Mouse (Mus musculus) intestine, embryonic 14.5 days (tissue): ENCODE results near the gene Prkcz. TPM values are rescaled to one million over a fixed set of nuclear protein-coding genes. Genes with fewer than 3 reads are reported as not detected.

Experiments used
- ATAC-seq: fragments of 200-750 bp; cut with Nextera tagmentation; replicated peaks from 2 replicates; pipeline ENCODE4 v1.8.0; 2017; ENCODE audit warnings: low read depth, moderate number of reproducible peaks, moderate TSS enrichment, moderate library complexity; ENCODE audit not compliant: low FRiP score, low TSS enrichment
- DNase-seq: peaks from one replicate; pipeline ENCODE4 v3.0.0-alpha.2; 2018; ENCODE audit warnings: low spot score
- H3K27ac ChIP-seq: fragments of 300-500 bp; sonication (generic); 2 replicates; pipeline ENCODE4 v1.5.1; 2014; ENCODE audit warnings: low read depth, mild to moderate bottlenecking, control low read depth
- H3K27me3 ChIP-seq: fragments of 300-500 bp; sonication (generic); replicated peaks from 2 replicates; pipeline ENCODE4 v1.6.1; 2014; ENCODE audit warnings: low read length, control low read depth; ENCODE audit not compliant: control insufficient read depth, insufficient read depth
- H3K36me3 ChIP-seq: fragments of 300-500 bp; sonication (generic); 2 replicates; pipeline ENCODE4 v1.6.1; 2014; ENCODE audit warnings: low read length, control low read depth; ENCODE audit not compliant: control insufficient read depth, insufficient read depth
- H3K4me1 ChIP-seq: fragments of 300-500 bp; sonication (generic); replicated peaks from 2 replicates; pipeline ENCODE4 v1.6.1; 2014; ENCODE audit warnings: low read length, control low read depth, mixed read lengths; ENCODE audit not compliant: control insufficient read depth, insufficient read depth
- H3K4me2 ChIP-seq: fragments of 300-500 bp; sonication (generic); 2 replicates; pipeline ENCODE4 v1.6.1; 2014; ENCODE audit warnings: low read length
- H3K4me3 ChIP-seq: fragments of 300-500 bp; sonication (generic); 2 replicates; pipeline ENCODE4 v1.5.1; 2014; ENCODE audit warnings: low read depth, low read length, control low read depth, mixed read lengths
- H3K9ac ChIP-seq: fragments of 300-500 bp; sonication (generic); 2 replicates; pipeline ENCODE4 v1.6.1; 2014; ENCODE audit warnings: mild to moderate bottlenecking, low read length
- H3K9me3 ChIP-seq: fragments of 300-500 bp; sonication (generic); 2 replicates; pipeline ENCODE4 v1.6.1; 2016; ENCODE audit warnings: low read length, control low read depth; ENCODE audit not compliant: control insufficient read depth
- WGBS: fragments of 180-500 bp; shearing (Covaris S2); extraction: QIAGEN DNeasy Blood & Tissue Kit; methylation state at CpG from one replicate; pipeline ENCODE4 v1.1.7; 2014; 5-methylcytosine and 5-hydroxymethylcytosine counted together
- polyA plus RNA-seq: library from polyadenylated mRNA; unstranded; fragments of >200 nt; fragmentation: Nextera tagmentation; extraction: Ambion mirVana; gene quantifications from 2 replicates; pipeline ENCODE4 v1.2.1, GENCODE M21; 2014

Prkcz gene
- polyA plus RNA-seq, 1 experiment from 2014 or later = 24.1 TPM

DNA sequence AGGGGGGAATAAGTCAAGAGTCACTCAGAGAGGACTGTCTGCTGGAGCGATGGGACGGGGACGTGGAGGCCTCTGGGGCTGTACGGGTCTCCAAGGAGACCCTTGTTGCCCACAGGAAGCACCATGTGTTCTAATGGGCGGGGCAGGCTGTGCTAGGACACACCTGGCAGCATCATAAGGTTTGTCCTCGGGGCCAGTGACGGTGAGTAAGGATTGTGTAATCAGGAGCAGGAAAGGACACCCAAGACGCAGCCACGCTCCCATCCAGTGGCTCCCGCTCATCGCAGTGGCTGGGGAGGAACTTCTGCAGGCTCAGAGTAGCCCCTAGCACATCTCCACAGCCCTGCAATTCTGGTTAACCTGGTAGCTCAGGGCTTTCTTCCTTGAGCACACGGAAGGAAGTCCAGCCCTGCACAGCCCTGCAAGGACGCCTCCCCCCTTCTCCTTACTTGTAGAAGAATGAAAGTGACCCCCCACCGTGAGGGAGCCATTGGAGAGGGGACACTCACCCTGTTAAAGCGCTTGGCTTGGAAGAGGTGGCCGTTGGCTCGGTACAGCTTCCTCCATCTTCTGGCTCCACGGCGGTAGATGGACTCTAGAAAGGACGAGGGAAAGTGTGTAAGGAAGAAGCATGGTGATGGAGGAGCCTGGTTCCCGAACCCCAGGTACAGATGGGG, 60.6 kb downstream of the Prkcz start:
- ATAC-seq = no peak
- Histone ChIP-seq H3K4me2 (no peak overlapping the region), H3K4me1 (no peaks in the 10 kb centered on the region), H3K27me3 (no peaks in the 10 kb centered on the region), H3K9me3 (no peaks in the 10 kb centered on the region), H3K36me3 (no peaks in the 10 kb centered on the region), H3K4me3 (no peak overlapping the region), H3K9ac (no peak overlapping the region), H3K27ac (no peak overlapping the region)
- no peak for DNase-seq
- WGBS = 79% methylated on average over 21 of the region's 21 CpGs

DNA sequence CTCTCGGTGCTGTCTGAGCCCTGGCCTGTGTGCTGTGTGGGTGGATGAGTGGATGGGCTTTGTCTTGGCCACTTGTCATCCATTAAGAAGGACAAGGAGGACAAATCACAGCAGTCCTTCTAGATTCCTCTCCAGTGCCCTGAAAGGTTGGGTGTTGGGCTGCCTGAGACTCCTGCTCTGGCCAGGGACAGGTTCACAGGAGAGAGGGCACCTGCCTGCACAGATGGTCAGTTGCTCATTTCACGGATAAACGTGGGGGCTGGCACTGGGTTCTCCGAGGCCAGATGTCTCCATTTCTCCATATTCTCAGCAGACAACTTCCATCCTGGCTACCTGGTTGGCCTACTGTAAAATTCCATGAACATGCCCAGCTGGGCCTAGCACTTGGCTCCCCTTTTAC, 62.3 kb downstream of the Prkcz start:
- Histone ChIP-seq H3K27ac (no peak overlapping the region), H3K36me3 (no peaks in the 10 kb centered on the region), H3K27me3 (no peaks in the 10 kb centered on the region), H3K9me3 (no peaks in the 10 kb centered on the region), H3K9ac (no peak overlapping the region), H3K4me2 (no peak overlapping the region), H3K4me3 (no peak overlapping the region), H3K4me1 (no peaks in the 10 kb centered on the region)
- DNase-seq (no peak), ATAC-seq (no peak)
- 86% methylated on average over 4 of the region's 4 CpGs for WGBS

DNA sequence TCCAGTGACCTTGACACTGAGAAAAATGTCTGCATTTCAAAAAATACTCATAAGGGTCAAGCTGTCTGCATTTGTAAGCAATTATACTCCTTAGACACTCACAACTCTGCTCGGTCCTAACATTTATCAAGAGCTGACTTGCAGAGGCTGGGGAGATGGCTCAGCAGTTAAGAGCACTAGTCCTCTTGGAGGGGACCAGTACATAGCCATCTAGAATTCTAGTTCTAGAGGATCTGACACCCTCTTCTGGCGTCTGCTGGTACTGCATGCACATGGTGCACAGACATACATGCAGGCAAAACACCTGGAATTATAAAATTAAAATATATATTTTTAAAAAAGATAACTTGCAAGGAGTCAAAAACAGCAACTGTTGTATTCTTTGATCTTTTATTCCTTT, 64.1 kb downstream of the Prkcz start:
- H3K27me3 ChIP-seq = no peaks in the 10 kb centered on the region
- ATAC-seq (no peak), DNase-seq (no peak)
- no peak overlapping the region for H3K4me3 ChIP-seq
- H3K27ac ChIP-seq = no peak overlapping the region
- H3K36me3 ChIP-seq = no peaks in the 10 kb centered on the region
- no peak overlapping the region for H3K4me2 ChIP-seq
- 54% methylated on average over 2 of the region's 2 CpGs for WGBS
- no peaks in the 10 kb centered on the region for H3K9me3 ChIP-seq
- H3K9ac ChIP-seq = no peak overlapping the region
- H3K4me1 ChIP-seq = no peaks in the 10 kb centered on the region

DNA sequence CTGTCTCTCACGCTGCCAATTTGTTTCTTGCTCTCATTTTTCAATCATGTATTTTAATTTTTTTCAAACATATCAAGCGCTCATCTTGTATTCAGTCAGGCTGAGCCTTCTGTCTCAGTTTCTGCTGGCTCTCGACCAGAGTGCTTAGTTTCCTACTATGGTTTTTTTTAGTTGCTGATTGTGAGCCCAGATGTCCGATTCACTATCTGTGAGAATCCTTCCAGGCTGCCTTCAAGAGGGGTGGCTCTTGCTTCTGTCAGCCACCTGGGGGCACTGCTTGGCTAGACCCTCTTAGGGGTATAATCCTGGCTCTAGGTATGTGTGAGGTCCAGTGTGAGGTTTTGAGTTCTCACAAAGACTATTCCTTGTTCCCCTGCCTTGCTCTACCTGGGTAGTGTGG, 65.2 kb downstream of the Prkcz start:
- ATAC-seq = no peak

DNA sequence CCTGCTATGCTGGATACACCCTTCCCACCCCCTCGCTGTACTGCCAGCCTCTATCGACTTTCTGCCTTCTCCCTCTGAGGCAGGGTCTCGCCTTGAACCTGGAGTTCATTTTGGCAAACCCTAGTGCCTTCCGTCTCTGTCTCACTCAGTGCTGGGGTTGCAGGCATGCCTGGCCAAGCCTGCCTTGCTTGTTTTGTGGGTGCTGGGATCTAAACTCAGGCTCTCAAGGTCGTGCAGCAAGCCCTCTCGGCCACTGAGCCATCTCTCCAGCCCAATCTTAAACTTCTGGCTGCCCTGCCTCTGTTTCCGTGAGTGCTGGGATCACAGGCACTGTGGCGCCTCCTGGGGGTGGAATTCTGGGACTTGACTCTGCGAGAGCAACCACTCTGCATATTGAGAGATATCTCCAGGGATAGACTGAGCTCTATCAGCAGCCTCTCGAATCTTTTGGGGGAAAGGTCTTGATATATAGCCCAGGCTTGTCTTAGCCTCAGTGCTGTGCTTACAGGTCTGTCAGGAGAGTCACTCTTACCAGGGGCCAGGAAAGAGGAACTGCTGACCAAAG, 66.1 kb downstream of the Prkcz start:
- Histone ChIP-seq H3K9me3 (no peaks in the 10 kb centered on the region), H3K4me2 (no peak overlapping the region), H3K27me3 (no peaks in the 10 kb centered on the region), H3K4me3 (no peak overlapping the region), H3K36me3 (no peaks in the 10 kb centered on the region), H3K9ac (no peak overlapping the region), H3K4me1 (no peaks in the 10 kb centered on the region), H3K27ac (no peak overlapping the region)
- 78% methylated on average over 10 of the region's 10 CpGs for WGBS
- ATAC-seq = no peak
- DNase-seq = no peak

More for the DNA sequence above, 65.2 kb downstream of the Prkcz start:
- 69% methylated on average over 4 of the region's 4 CpGs for WGBS
- Histone ChIP-seq H3K4me2 (no peak overlapping the region), H3K4me1 (no peaks in the 10 kb centered on the region), H3K9me3 (no peaks in the 10 kb centered on the region), H3K9ac (no peak overlapping the region), H3K4me3 (no peak overlapping the region), H3K27ac (no peak overlapping the region), H3K36me3 (no peaks in the 10 kb centered on the region), H3K27me3 (no peaks in the 10 kb centered on the region)
- DNase-seq = no peak

DNA sequence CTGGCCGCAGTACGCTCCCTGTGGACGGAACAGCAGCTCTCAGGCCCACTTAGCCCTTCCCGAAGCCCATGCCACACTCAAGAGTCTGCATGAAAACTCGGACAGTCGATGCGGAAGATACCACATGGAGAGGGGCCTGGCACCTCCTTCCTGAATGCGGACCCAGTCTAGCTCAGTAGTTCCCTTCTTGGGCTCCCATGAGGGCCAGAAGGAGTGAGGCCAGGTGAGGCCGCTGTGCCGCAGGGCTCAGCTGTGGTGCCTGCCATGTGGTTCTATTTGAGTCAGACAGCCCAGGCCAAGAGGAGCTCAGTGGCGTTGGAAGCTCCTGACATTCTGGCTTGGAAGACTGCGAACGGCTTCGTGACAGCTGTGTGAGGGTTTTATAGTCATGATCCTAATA, 66.8 kb downstream of the Prkcz start:
- no peak for ATAC-seq
- no peaks in the 10 kb centered on the region for H3K9me3 ChIP-seq
- no peaks in the 10 kb centered on the region for H3K4me1 ChIP-seq
- WGBS = 84% methylated on average over 14 of the region's 14 CpGs
- no peak overlapping the region for H3K4me3 ChIP-seq
- no peak overlapping the region for H3K4me2 ChIP-seq
- no peaks in the 10 kb centered on the region for H3K27me3 ChIP-seq
- no peak overlapping the region for H3K27ac ChIP-seq
- DNase-seq = no peak
- H3K36me3 ChIP-seq = no peaks in the 10 kb centered on the region
- H3K9ac ChIP-seq = no peak overlapping the region

DNA sequence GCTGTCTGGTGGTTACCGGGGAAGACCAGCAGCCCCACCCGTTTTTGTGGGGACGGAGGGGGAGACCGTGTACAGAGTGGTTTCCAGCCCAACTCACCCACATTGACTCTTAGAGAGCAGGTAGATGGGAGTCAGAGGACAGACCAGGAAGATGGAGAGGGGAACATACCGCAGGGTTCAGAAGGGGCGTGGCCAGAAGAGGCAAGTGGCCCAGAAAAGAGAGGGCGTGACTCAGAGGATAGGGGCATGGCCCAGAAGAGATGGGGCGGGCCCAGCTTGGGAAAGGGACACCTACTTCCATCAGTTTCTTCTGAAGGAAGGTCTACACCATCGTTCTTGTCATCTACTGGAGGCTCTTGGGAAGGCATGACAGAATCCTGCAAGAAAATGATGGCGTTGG, 68.3 kb downstream of the Prkcz start:
- H3K4me2 ChIP-seq = no peak overlapping the region
- no peak overlapping the region for H3K9ac ChIP-seq
- H3K9me3 ChIP-seq = no peaks in the 10 kb centered on the region
- H3K36me3 ChIP-seq = no peaks in the 10 kb centered on the region
- no peak for DNase-seq
- H3K27ac ChIP-seq = no peak overlapping the region
- no peaks in the 10 kb centered on the region for H3K4me1 ChIP-seq
- H3K27me3 ChIP-seq = no peaks in the 10 kb centered on the region
- ATAC-seq = no peak
- 85% methylated on average over 10 of the region's 10 CpGs for WGBS
- H3K4me3 ChIP-seq = no peak overlapping the region

DNA sequence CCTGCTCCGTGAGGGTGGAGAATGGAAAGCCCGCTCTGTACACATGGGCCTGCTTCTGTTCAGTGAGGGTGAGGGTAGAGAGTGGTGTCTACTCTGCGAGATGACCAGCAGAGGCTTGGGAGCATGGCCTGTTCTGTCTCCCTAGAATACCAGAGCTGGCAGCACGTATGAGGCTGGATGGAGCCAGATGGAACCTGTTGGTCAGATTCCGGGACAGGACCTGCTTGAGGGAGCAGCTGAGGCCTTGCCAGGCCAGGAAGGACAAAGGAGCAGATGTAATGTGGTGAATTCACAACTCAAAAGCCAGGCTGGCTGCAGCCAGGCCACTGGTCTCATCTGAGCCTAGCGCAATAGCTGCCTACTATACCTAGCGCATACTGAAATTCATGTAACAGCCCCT, 71.1 kb downstream of the Prkcz start:
- DNase-seq = no peak
- Histone ChIP-seq H3K36me3 (no peaks in the 10 kb centered on the region), H3K27me3 (no peaks in the 10 kb centered on the region), H3K4me1 (no peaks in the 10 kb centered on the region), H3K4me2 (no peak overlapping the region), H3K4me3 (no peak overlapping the region), H3K9me3 (no peaks in the 10 kb centered on the region), H3K9ac (no peak overlapping the region), H3K27ac (no peak overlapping the region)
- WGBS = 91% methylated on average over 7 of the region's 7 CpGs
- no peak for ATAC-seq

DNA sequence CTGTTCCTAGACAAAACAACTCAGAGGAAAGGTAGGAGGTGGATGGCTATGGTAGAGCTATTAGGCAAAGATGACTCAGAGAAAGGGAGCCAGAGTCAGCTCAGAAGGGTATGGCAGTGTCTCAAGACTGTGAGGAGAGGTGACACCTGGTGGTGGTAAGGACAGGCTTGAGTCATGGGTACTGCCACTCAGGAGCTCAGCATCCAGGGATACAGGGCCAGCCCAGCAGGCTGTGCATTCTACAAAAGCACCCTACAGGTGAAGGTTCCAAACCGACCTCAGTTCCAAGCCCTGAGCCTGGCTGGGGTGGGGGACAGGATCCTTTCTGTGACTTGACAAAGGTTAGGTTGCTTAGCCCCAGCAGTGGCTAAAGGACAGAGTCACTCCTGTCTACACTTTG, 72.6 kb downstream of the Prkcz start:
- Histone ChIP-seq H3K36me3 (no peaks in the 10 kb centered on the region), H3K9ac (no peak overlapping the region), H3K4me1 (peaks cover 4% of the 10 kb centered on the region), H3K4me3 (no peak overlapping the region), H3K4me2 (no peak overlapping the region), H3K9me3 (no peaks in the 10 kb centered on the region), H3K27ac (no peak overlapping the region), H3K27me3 (no peaks in the 10 kb centered on the region)
- ATAC-seq (no peak), DNase-seq (no peak)
- WGBS = 67% methylated on average over 1 of the region's 1 CpGs
